Mouse (Mus musculus): ENCODE results near the gene Dhx33.
A peak's percentile ranks its signal among the peaks of the same experiment; 100 is the strongest.

Gene Dhx33

DNA sequence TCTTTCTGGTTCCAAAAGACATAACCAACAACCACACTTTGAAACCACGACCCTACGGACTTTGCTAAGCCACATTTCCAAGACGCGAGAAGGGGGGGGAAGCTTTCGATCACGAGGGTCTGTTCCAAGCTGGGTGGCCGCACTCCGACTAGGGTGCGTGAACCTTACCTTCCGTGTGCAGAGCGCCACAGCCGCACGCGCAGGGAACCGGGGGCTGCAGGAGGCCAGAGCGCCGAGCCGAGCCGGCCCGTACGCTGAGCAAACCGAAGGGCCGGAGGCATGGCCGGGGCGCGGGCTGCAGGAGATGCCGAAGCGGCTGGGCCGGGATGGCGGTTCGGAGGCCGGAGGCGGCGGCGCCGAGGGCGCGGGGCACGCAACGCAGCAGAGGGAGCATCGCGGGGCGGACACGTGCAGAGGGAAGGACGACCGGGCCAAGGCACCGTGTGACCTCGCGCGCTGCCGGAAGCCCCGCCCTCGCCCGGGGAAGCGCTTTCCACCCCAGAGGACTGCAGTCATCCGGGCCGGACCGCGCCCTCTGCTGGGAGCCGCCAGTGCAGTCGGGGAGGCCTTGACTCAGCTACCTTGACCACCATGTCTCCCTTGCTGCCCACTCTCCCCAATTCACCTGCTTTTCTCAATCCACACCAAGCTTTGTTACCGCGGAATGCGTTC, 21.5 kb downstream of the Dhx33 start, which contains the start of gene C1qbp:
TSS of gene C1qbp (minus strand) at position 470 of the 672 bp plus-strand sequence.
- peak; percentile 94 to 98 for DNase-seq (ENCODE audit: inconsistent age in 2 of 2, low spot score in 1 of 2)

GRCm38 (mm10) chr11:70982030-70982429, 22.2 kb downstream of the Dhx33 start:
- peak in 1 of 2 experiments; percentile 50 for DNase-seq (ENCODE audit: inconsistent age in 2 of 2, low spot score in 1 of 2)

DNA sequence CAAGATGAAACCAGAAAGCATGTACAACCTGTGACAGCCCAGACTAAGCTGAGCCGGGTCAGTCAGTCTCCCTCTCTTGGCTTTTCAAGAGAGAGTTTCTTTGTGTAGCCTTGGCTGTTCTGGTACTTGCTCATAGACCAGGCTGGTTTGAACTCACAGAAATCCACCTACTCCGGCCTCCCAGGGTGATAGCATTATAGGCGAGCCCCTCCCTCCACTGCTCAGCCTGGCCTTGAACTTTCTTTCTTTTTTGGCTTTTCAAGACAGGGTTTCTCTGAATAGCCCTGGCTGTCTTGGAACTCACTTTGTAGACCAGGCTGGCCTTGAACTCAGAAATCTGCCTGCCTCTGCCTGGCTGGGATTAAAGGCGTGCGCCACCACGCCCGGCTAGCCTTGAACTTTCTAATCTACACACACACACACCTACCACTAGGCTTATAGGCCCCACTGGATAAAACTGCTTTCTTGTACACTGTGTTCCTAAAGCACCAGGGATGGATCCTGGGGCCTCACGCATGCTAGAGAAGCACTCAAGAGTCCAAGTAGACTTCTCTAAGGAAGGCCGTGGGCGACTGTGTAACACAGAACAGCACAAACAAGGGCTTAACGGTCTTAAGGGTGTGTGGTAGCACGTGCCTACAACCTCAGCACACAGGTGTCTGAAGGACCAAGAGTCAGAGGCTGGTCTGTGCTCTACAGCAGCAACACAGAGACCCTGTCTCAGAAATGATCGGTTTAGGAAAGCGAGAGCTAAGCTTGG, 23.3 kb downstream of the Dhx33 start:
- DNase-seq (ENCODE audit: inconsistent age in 2 of 2, low spot score in 1 of 2), result peak in 1 of 2 experiments; percentile 36

DNA sequence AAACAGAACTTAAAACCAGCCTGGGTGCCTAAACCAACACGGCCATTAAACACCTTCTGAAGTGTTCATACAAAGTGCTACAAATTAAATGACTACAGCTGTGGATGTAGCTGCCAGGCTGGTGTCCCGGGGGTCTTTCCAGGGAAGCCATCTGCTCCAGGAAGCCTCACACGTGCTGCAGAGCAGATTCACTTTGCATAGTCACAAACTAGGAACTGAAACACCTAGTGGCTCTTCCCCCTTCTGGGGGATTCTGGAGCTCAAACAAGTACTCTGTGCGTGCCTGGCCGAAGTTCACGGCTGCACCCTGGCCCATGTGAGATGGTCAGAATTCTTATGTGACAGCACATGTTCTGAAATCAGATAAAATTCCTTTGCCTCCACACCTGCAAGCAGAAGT, 24.0 kb downstream of the Dhx33 start:
- no peak for DNase-seq (ENCODE audit: inconsistent age in 2 of 2, low spot score in 1 of 2)

GRCm38 (mm10) chr11:70977293-70977692, 26.9 kb downstream of the Dhx33 start:
- no peak for DNase-seq (ENCODE audit: inconsistent age in 2 of 2, low spot score in 1 of 2)

DNA sequence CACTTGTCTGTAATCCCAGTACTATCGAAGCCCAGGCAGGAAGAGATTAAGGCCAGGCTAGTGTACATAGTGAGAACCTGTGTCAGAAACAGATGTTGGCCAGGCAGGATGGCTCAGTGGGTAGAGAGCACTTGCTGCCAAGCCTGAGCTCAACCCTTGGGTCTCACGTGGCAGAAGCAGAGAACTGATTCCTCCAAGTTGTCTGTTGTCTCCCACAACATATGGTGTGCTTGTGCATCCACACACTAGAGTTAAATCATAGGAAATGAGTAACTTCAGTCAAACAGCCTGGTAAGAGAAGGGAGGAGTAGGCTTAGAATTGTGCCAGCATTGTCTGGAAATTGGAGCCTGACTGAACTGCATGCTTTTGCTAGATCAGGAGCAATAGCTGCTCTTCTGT, 29.0 kb downstream of the Dhx33 start:
- DNase-seq (ENCODE audit: inconsistent age in 2 of 2, low spot score in 1 of 2), result no peak

GRCm38 (mm10) chr11:70973947-70974346, 30.3 kb downstream of the Dhx33 start:
- peak in 1 of 2 experiments; percentile 38 for DNase-seq (ENCODE audit: inconsistent age in 2 of 2, low spot score in 1 of 2)

GRCm38 (mm10) chr11:70972586-70972985, 31.7 kb downstream of the Dhx33 start:
- DNase-seq (ENCODE audit: inconsistent age in 2 of 2, low spot score in 1 of 2), result no peak

DNA sequence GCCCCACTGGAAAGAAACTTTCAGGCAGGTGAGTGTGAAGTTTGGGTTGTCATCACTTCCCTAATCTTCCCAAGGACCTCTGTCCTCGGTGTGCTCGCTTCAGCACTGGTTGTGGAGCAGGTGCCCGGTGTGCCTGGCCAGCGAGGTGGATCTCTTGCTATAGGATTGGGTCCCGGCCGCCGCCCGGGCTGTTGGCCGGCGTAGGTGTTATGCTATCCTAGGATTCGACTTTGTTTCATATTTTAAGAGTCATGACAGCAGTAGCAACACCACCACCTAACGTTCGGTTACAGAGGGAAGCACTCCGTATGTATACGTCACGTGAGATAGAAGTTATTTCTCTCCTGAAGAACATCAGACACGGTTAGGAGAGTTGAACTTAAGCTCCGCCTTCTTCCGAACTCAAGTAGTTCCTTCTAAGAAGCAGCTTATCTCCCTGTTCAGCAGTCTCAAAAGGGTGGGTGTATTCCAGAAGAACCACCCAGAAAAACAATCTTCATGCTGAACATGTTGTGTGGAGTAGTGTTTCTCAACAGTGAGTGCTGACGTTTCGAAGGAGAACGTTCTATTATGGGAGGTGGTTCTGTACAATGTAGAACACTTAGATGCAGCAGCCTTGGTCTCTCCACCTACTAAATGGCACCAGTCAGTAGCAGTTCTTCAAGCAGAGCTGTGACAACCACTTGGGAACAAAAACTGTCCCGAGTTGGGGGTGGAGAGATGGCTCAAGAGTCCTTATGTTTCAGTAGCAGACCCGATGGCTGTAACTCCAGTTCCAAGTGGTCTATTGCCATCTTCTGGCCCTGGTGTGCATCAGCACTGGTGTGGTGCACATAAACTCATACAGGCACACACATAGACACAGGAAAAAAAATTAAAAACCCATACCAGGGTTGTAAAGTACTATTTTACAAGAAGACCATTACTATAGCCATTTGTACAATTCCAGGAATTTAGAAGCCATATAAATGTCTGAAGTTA, 33.4 kb downstream of the Dhx33 start:
- DNase-seq (ENCODE audit: inconsistent age in 2 of 2, low spot score in 1 of 2), result no peak

DNA sequence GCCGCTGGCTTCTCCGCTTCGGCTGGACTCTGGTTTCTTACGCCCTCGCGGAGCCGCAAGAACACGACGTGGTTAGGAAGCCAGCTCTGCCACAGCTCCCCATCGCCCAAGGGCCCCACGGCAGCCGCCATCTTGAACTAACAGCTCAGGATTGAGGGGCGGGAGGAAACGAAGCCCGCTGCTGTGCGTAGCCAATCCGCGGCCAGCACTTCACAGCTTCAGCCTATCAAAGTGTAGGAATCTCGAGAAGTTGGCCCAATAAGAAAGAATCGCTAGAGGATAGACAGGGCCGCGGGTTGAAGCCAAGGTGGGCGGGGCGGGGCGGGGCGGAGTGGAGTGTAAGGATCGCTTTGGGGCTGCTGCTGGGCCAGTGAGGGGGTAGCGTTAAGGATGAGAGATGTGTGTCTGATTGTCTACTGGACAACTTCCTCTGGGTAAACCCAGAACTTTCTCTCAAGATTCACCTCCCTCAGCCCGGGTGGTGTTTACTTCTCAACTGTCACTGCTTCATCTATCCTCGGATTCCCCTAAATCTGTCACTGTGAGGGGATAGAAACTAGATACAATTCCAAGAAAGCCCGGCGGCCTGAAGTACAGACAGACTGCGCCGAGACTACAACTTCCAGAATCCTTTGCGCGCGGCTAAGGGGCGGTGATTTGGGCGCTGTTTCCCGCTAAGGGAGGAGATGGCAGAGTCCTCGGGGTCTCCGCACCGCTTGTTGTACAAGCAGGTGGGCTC, 34.2 kb downstream of the Dhx33 start, which contains the start of the genes Nup88 and Rpain:
TSS of gene Nup88 (minus strand) at position 153 of the 739 bp plus-strand sequence.
TSS of gene Rpain (plus strand) at position 393 of the 739 bp plus-strand sequence.
- peak; percentile 94 to 97 for DNase-seq (ENCODE audit: inconsistent age in 2 of 2, low spot score in 1 of 2)

- DNase-seq (ENCODE audit: inconsistent age in 2 of 2, low spot score in 1 of 2), result no peak
Measured at GRCm38 (mm10) chr11:70969271-70969794, 34.9 kb downstream of the Dhx33 start.

GRCm38 (mm10) chr11:70964222-70964907, 39.9 kb downstream of the Dhx33 start:
- DNase-seq (ENCODE audit: inconsistent age in 2 of 2, low spot score in 1 of 2), result peak in 1 of 2 experiments; percentile 57

- no peak for DNase-seq (ENCODE audit: inconsistent age in 2 of 2, low spot score in 1 of 2)
Measured at GRCm38 (mm10) chr11:70960786-70961554, 43.3 kb downstream of the Dhx33 start.

DNA sequence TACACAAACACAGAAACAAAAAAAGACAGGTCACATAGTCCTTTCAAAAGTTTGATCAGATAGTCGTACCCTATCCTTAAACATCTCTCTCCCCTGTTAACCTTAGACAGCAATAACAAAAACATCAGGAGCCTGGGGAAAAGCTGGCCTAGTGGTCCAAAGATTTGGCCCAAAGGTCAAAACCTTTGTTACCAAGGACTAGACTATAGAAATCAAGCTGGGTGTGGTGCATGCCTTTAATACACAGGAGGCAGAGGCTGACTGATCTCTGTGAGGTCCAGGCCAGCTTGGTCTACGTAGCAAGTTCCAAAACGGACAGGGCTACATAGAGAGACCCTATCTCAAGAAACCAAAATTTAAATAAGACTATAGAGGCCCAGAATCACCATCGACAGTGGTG, 49.5 kb downstream of the Dhx33 start:
- DNase-seq (ENCODE audit: inconsistent age in 2 of 2, low spot score in 1 of 2), result no peak

DNA sequence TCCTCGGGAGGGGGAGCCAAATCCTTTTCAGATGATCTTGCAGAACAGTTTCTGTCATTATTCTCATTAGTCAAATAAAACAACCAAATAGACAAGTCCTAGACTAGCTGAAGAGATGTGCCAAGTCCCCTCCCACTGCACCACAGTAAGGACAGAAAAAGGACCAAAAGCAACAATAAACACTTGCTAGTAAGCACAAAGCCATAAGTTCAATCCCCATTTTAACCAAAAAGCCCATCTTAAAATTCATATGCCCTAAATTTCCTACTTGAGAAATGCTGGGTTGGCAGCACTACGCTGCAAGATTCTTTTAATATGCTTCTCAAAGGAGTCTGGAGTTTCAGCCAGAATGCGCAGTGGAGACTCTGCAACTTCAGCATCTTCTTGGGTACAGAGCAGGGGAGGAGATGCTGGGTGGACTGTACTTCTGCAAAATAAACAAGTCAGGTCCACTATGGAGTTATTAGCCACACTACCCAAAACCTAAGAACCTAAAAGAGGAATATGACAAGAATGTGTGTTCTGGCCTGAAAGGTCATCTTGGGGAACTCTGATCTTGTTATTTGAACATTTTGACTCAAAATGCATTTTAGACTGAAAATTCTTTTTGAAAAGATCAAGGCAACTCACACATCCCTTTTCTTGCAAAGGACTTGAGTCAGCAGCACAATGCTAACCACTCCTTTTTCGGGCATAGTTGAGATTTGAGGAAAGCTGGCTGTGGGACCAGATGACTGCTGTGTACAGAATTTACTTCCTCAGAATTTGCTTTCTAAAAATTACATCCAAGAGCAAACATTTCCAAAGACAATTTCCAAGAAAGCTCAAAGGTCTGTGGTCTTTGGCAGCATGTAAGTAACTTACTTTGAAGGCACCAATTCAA, 59.1 kb downstream of the Dhx33 start:
- DNase-seq (ENCODE audit: inconsistent age in 2 of 2, low spot score in 1 of 2), result peak; percentile 42 to 80

GRCm38 (mm10) chr11:70943651-70944050, 60.6 kb downstream of the Dhx33 start:
- DNase-seq (ENCODE audit: inconsistent age in 2 of 2, low spot score in 1 of 2), result no peak

DNA sequence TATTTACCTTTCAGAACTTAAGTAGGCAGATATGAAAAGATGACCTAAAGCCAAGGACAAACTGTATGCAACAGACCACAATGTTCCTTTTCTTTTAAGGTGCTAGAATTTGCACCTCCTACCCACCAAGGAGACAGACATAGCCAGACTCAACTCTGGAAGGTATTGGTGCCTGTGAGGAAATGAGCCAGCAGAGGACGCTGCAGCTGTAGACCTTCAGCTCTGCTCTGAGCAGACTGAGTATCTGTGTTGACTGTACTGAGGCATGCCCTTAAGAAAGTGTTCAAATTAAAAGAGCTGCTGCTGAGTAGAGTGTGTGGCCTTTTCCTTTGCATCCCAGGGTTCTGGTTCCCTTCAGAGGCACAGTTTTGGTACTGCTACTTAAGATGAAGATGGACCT, 61.6 kb downstream of the Dhx33 start:
- DNase-seq (ENCODE audit: inconsistent age in 2 of 2, low spot score in 1 of 2), result no peak

- DNase-seq (ENCODE audit: inconsistent age in 2 of 2, low spot score in 1 of 2), result peak; percentile 43 to 62
Measured at GRCm38 (mm10) chr11:70935316-70935715, 68.9 kb downstream of the Dhx33 start.
